Mouse (Mus musculus): Measurements from ENCODE around the gene Mag.

- TF ChIP-seq POLR2A (IDR thresholded peaks at IDR 0.05; ENCODE audit: low read depth, low read length) (no peak), CTCF (conservative IDR thresholded peaks at IDR 0.05; ENCODE audit: insufficient read depth, insufficient read length, low read depth, low read length) (no peak)
These were observed 5.7 kb downstream of the Mag start for GRCm38 (mm10) chr7:30908992-30909431.
